Mouse (Mus musculus): ENCODE results near the gene Stx7. TPM values are rescaled to one million over a fixed set of nuclear protein-coding genes. Genes with fewer than 3 reads are reported as not detected.

Stx7 gene
- total and polyA plus RNA-seq, 3 experiments, result 36.1 to 37.7 TPM; not detected in 1

GRCm38 (mm10) chr10:24158470-24159254 is 9.6 kb downstream of the Stx7 start:
- DNase-seq (ENCODE audit: low read depth, low spot score), result no peak
- Histone ChIP-seq H3K79me2 (ENCODE audit: control insufficient read depth, insufficient read depth, low read length, poor library complexity) (no peaks in the 10 kb centered on the region), H3K27me3 (ENCODE audit: control insufficient read depth in 1 of 2, insufficient read depth in 2 of 2, low read length in 2 of 2) (no peaks in the 10 kb centered on the region), H3K36me3 (ENCODE audit: control insufficient read depth in 1 of 2, insufficient read depth in 2 of 2, low read length in 2 of 2) (peaks cover 0 to 5% of the 10 kb centered on the region in 2 experiments; a peak in 2 of 4 replicates), H3K4me1 (ENCODE audit: control insufficient read depth in 1 of 2, insufficient read depth in 2 of 2, low read length in 2 of 2) (peaks cover 0 to 2% of the 10 kb centered on the region in 2 experiments; a peak in 1 of 4 replicates), H3K4me3 (ENCODE audit: control insufficient read depth in 1 of 2, insufficient read depth in 1 of 2, low read depth in 2 of 2, low read length in 2 of 2) (no peak overlapping the region), H3K9me3 (replicated peaks; ENCODE audit: insufficient read depth, low read length) (no peaks in the 10 kb centered on the region), H3K9ac (ENCODE audit: control insufficient read depth, low read depth, low read length, poor library complexity, severe bottlenecking) (no peak overlapping the region), H3K27ac (ENCODE audit: control insufficient read depth, low read depth, low read length) (no peak overlapping the region)
- TF ChIP-seq MYC (IDR thresholded peaks at IDR 0.05; ENCODE audit: low read depth, low read length) (no peak), TBP (IDR thresholded peaks at IDR 0.05; ENCODE audit: low read depth, low read length) (no peak), MAZ (IDR thresholded peaks at IDR 0.05; ENCODE audit: low read depth, low read length) (no peak), SMC3 (IDR thresholded peaks at IDR 0.05; ENCODE audit: low read depth, low read length) (no peak), UBTF (IDR thresholded peaks at IDR 0.05; ENCODE audit: borderline replicate concordance, insufficient read depth, low read depth, low read length) (no peak), RCOR1 (IDR thresholded peaks at IDR 0.05; ENCODE audit: low read depth, low read length) (no peak), POLR2AphosphoS2 (IDR thresholded peaks at IDR 0.05; ENCODE audit: low read length) (no peak), ELF1 (IDR thresholded peaks at IDR 0.05; ENCODE audit: low read depth, low read length) (no peak)

- Histone ChIP-seq H3K4me1 (ENCODE audit: control insufficient read depth in 1 of 2, insufficient read depth in 2 of 2, low read length in 2 of 2) (peaks cover 1 to 2% of the 10 kb centered on the region in 2 experiments; a peak in 2 of 4 replicates), H3K27me3 (ENCODE audit: control insufficient read depth in 1 of 2, insufficient read depth in 2 of 2, low read length in 2 of 2) (no peaks in the 10 kb centered on the region), H3K27ac (ENCODE audit: control insufficient read depth, low read depth, low read length) (no peak overlapping the region), H3K9me3 (replicated peaks; ENCODE audit: insufficient read depth, low read length) (no peaks in the 10 kb centered on the region), H3K79me2 (ENCODE audit: control insufficient read depth, insufficient read depth, low read length, poor library complexity) (no peaks in the 10 kb centered on the region), H3K36me3 (ENCODE audit: control insufficient read depth in 1 of 2, insufficient read depth in 2 of 2, low read length in 2 of 2) (peaks cover 4 to 5% of the 10 kb centered on the region in 2 experiments; a peak in 3 of 4 replicates), H3K9ac (ENCODE audit: control insufficient read depth, low read depth, low read length, poor library complexity, severe bottlenecking) (no peak overlapping the region), H3K4me3 (ENCODE audit: control insufficient read depth in 1 of 2, insufficient read depth in 1 of 2, low read depth in 2 of 2, low read length in 2 of 2) (no peak overlapping the region)
- DNase-seq (ENCODE audit: low read depth, low spot score), result no peak
- TF ChIP-seq TAL1 (IDR thresholded peaks at IDR 0.05; ENCODE audit: low read length) (no peak), MYB (IDR thresholded peaks at IDR 0.05; ENCODE audit: low read depth, low read length) (no peak), SMC3 (IDR thresholded peaks at IDR 0.05; ENCODE audit: low read depth, low read length) (no peak), CTCF (IDR thresholded peaks at IDR 0.05 in 2 of 3, conservative IDR thresholded peaks at IDR 0.05 in 1 of 3; ENCODE audit: control insufficient read depth in 1 of 3, insufficient read depth in 1 of 3, low read depth in 2 of 3, low read length in 3 of 3, poor library complexity in 1 of 3, severe bottlenecking in 1 of 3) (no peak), GABPA (IDR thresholded peaks at IDR 0.05; ENCODE audit: low read depth, low read length) (no peak)
Measured at GRCm38 (mm10) chr10:24159575-24159974, 10.5 kb downstream of the Stx7 start.

- no peak for DNase-seq (ENCODE audit: low read depth, low spot score)
- no peak overlapping the region for H3K4me3 ChIP-seq (ENCODE audit: control insufficient read depth in 1 of 2, insufficient read depth in 1 of 2, low read depth in 2 of 2, low read length in 2 of 2)
- no peak overlapping the region for H3K9ac ChIP-seq (ENCODE audit: control insufficient read depth, low read depth, low read length, poor library complexity, severe bottlenecking)
- no peaks in the 10 kb centered on the region for H3K27me3 ChIP-seq (ENCODE audit: control insufficient read depth in 1 of 2, insufficient read depth in 2 of 2, low read length in 2 of 2)
- peaks cover 5 to 7% of the 10 kb centered on the region in 2 experiments; a peak in 3 of 4 replicates for H3K36me3 ChIP-seq (ENCODE audit: control insufficient read depth in 1 of 2, insufficient read depth in 2 of 2, low read length in 2 of 2)
- no peak for TF ChIP-seq UBTF (IDR thresholded peaks at IDR 0.05; ENCODE audit: borderline replicate concordance, insufficient read depth, low read depth, low read length)
- no peak for TF ChIP-seq NRF1 (IDR thresholded peaks at IDR 0.05; ENCODE audit: insufficient read depth, low read depth, low read length, poor library complexity, severe bottlenecking)
- no peak for TF ChIP-seq MYC (IDR thresholded peaks at IDR 0.05; ENCODE audit: low read depth, low read length)
- no peak for TF ChIP-seq TCF12 (IDR thresholded peaks at IDR 0.05; ENCODE audit: low read depth, low read length)
- TF ChIP-seq TBP (IDR thresholded peaks at IDR 0.05; ENCODE audit: low read depth, low read length), result no peak
- no peak overlapping the region for H3K27ac ChIP-seq (ENCODE audit: control insufficient read depth, low read depth, low read length)
- no peaks in the 10 kb centered on the region for H3K9me3 ChIP-seq (replicated peaks; ENCODE audit: insufficient read depth, low read length)
- H3K79me2 ChIP-seq (ENCODE audit: control insufficient read depth, insufficient read depth, low read length, poor library complexity), result no peaks in the 10 kb centered on the region
- H3K4me1 ChIP-seq (ENCODE audit: control insufficient read depth in 1 of 2, insufficient read depth in 2 of 2, low read length in 2 of 2), result peaks cover 5 to 7% of the 10 kb centered on the region in 2 experiments; a peak in 3 of 4 replicates
Measured at GRCm38 (mm10) chr10:24160349-24160748, 11.2 kb downstream of the Stx7 start.
